Mouse (Mus musculus): Measurements from ENCODE around the gene Gm10354. TPM values are rescaled to one million over a fixed set of nuclear protein-coding genes. Genes with fewer than 3 reads are reported as not detected.
A peak's percentile ranks its signal among the peaks of the same experiment; 100 is the strongest.
"Not testable (repeated sequence)": the region's sequence is repeated elsewhere in the genome, so short reads cannot be mapped to it uniquely, and the experiment has no call there.

Gene Gm10354
- polyA plus RNA-seq (2015; fragmentation: Nextera tagmentation; extraction: Ambion mirVana), result not detected in 2 replicates

GRCm38 (mm10) chr5:14978835-14979234, at the start of gene Gm10354:
Gene Gm10354, minus strand, starts transcription at chr5:14978935.
- not testable (repeated sequence) for H3K27me3 ChIP-seq (ENCODE audit: control insufficient read depth, insufficient read depth, low read depth, low read length); H3K4me1 ChIP-seq (ENCODE audit: control insufficient read depth, insufficient read depth, low read length); H3K4me3 ChIP-seq (ENCODE audit: low read depth, low read length); H3K9ac ChIP-seq (ENCODE audit: low read depth, low read length); ATAC-seq; H3K27ac ChIP-seq (ENCODE audit: low read length); H3K36me3 ChIP-seq (ENCODE audit: control insufficient read depth, insufficient read depth, low read length); H3K4me2 ChIP-seq (ENCODE audit: low read length)
- WGBS, result no CpG with 5 or more reads among the region's 1 CpGs
- H3K9me3 ChIP-seq (replicated peaks; ENCODE audit: control insufficient read depth, low read length, poor library complexity, severe bottlenecking), result peaks cover 24% of the 10 kb centered on the region

- not testable (repeated sequence) for H3K4me3 ChIP-seq (ENCODE audit: low read depth, low read length); H3K27ac ChIP-seq (ENCODE audit: low read length); ATAC-seq; H3K27me3 ChIP-seq (ENCODE audit: control insufficient read depth, insufficient read depth, low read depth, low read length); H3K4me2 ChIP-seq (ENCODE audit: low read length); H3K4me1 ChIP-seq (ENCODE audit: control insufficient read depth, insufficient read depth, low read length); H3K36me3 ChIP-seq (ENCODE audit: control insufficient read depth, insufficient read depth, low read length); H3K9ac ChIP-seq (ENCODE audit: low read depth, low read length)
- no CpG with 5 or more reads among the region's 1 CpGs for WGBS
- H3K9me3 ChIP-seq (replicated peaks; ENCODE audit: control insufficient read depth, low read length, poor library complexity, severe bottlenecking), result peaks cover 24% of the 10 kb centered on the region
Observed at GRCm38 (mm10) chr5:15024316-15024715, 45.6 kb upstream of the Gm10354 start.

DNA sequence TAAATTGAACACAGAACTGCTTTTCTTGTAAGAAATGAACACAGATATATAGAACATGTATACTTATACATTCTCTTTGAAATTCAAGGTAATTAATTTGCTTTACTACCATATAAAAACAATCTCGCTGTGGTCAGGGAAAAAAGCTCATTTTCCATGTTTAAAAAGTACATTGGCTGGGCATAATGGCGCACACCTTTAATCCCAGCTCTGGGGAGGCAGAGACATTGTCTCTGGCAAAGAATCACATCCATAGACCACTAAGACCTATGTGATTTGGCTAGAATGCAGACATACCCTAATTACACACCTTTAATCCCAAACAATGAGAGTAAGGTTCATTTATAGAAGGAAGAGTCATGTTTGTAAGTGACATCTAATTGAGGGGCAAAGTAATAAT, 41.3 kb upstream of the Gm10354 start:
- not testable (repeated sequence) for ATAC-seq; H3K27ac ChIP-seq (ENCODE audit: low read length); H3K36me3 ChIP-seq (ENCODE audit: control insufficient read depth, insufficient read depth, low read length); H3K27me3 ChIP-seq (ENCODE audit: control insufficient read depth, insufficient read depth, low read depth, low read length); H3K4me3 ChIP-seq (ENCODE audit: low read depth, low read length); H3K4me2 ChIP-seq (ENCODE audit: low read length); H3K4me1 ChIP-seq (ENCODE audit: control insufficient read depth, insufficient read depth, low read length); H3K9ac ChIP-seq (ENCODE audit: low read depth, low read length)
- peaks cover 22% of the 10 kb centered on the region for H3K9me3 ChIP-seq (replicated peaks; ENCODE audit: control insufficient read depth, low read length, poor library complexity, severe bottlenecking)
- 62% methylated on average over 2 of the region's 2 CpGs for WGBS

DNA sequence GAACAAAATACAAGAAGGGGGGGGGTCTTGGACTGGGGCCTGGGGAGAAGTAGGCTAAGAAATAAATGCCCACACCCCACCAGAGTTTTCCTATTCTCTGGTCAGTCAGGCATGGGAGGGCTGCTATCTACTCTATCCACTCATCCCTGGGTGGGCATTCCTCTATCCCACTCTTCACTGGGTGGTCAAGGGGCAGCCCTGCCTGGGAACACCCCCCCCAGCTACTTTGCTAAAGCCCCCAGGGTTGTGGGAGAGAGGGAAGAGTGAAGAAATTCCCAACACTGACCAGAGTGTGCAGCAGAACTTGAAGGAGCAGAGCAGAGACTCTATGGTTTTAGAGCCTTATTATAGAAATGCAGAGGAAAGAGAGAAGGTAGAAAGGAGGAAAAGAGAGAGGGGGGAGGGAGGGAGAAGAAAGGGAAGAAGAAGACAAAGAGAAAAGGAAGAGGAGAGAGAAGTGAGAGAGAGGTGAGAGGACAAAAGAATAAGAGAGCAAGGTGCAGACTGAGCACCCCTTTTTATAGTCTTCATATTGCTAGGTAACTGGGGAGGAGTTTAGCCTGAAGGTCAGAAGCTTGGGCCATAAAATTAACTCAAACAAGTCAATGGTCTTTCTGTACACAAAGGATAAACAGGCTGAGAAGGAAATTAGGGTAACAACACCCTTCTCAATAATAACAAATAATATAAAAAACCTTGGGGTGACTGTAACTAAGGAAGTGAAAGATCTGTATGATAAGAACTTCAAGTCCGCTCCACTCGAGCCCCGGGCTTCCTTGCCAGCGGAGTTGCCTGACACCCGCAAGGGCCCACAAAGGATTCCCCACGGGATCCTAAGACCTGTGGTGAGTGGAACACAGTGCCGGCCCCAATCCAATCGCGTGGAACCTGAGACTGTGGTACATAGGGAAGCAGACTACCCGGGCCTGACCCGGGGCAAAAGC, 32.2 kb upstream of the Gm10354 start:
- H3K27me3 ChIP-seq (ENCODE audit: control insufficient read depth, insufficient read depth, low read depth, low read length); H3K27ac ChIP-seq (ENCODE audit: low read length); H3K4me1 ChIP-seq (ENCODE audit: control insufficient read depth, insufficient read depth, low read length); H3K9ac ChIP-seq (ENCODE audit: low read depth, low read length); H3K4me3 ChIP-seq (ENCODE audit: low read depth, low read length); H3K36me3 ChIP-seq (ENCODE audit: control insufficient read depth, insufficient read depth, low read length); H3K4me2 ChIP-seq (ENCODE audit: low read length): not testable (repeated sequence)
- ATAC-seq, result 0 out of 2 replicates have a peak, but pooled peaks have one; percentile 32
- peaks cover 17% of the 10 kb centered on the region for H3K9me3 ChIP-seq (replicated peaks; ENCODE audit: control insufficient read depth, low read length, poor library complexity, severe bottlenecking)
- 82% methylated on average over 11 of the region's 11 CpGs for WGBS

GRCm38 (mm10) chr5:15006907-15007306, 28.2 kb upstream of the Gm10354 start:
- not testable (repeated sequence) for H3K36me3 ChIP-seq (ENCODE audit: control insufficient read depth, insufficient read depth, low read length); H3K4me2 ChIP-seq (ENCODE audit: low read length); H3K4me1 ChIP-seq (ENCODE audit: control insufficient read depth, insufficient read depth, low read length); H3K27me3 ChIP-seq (ENCODE audit: control insufficient read depth, insufficient read depth, low read depth, low read length); H3K27ac ChIP-seq (ENCODE audit: low read length); H3K9ac ChIP-seq (ENCODE audit: low read depth, low read length); H3K4me3 ChIP-seq (ENCODE audit: low read depth, low read length)
- WGBS, result 58% methylated on average over 3 of the region's 3 CpGs
- H3K9me3 ChIP-seq (replicated peaks; ENCODE audit: control insufficient read depth, low read length, poor library complexity, severe bottlenecking), result peaks cover 28% of the 10 kb centered on the region
- ATAC-seq, result 0 out of 2 replicates have a peak, but pooled peaks have one; percentile 49

GRCm38 (mm10) chr5:15006288-15006687, 27.6 kb upstream of the Gm10354 start:
- not testable (repeated sequence) for H3K4me2 ChIP-seq (ENCODE audit: low read length); H3K27me3 ChIP-seq (ENCODE audit: control insufficient read depth, insufficient read depth, low read depth, low read length); H3K36me3 ChIP-seq (ENCODE audit: control insufficient read depth, insufficient read depth, low read length); H3K4me3 ChIP-seq (ENCODE audit: low read depth, low read length); ATAC-seq; H3K9ac ChIP-seq (ENCODE audit: low read depth, low read length); H3K4me1 ChIP-seq (ENCODE audit: control insufficient read depth, insufficient read depth, low read length); H3K27ac ChIP-seq (ENCODE audit: low read length)
- 67% methylated on average over 3 of the region's 3 CpGs for WGBS
- H3K9me3 ChIP-seq (replicated peaks; ENCODE audit: control insufficient read depth, low read length, poor library complexity, severe bottlenecking), result peaks cover 26% of the 10 kb centered on the region

GRCm38 (mm10) chr5:15005584-15005983, 26.8 kb upstream of the Gm10354 start:
- not testable (repeated sequence) for H3K36me3 ChIP-seq (ENCODE audit: control insufficient read depth, insufficient read depth, low read length); H3K4me3 ChIP-seq (ENCODE audit: low read depth, low read length); H3K27me3 ChIP-seq (ENCODE audit: control insufficient read depth, insufficient read depth, low read depth, low read length); H3K4me2 ChIP-seq (ENCODE audit: low read length); H3K4me1 ChIP-seq (ENCODE audit: control insufficient read depth, insufficient read depth, low read length); H3K27ac ChIP-seq (ENCODE audit: low read length); H3K9ac ChIP-seq (ENCODE audit: low read depth, low read length)
- WGBS, result 64% methylated on average over 2 of the region's 4 CpGs
- peak; percentile 60; the same call in 1 of the 2 replicates for ATAC-seq
- H3K9me3 ChIP-seq (replicated peaks; ENCODE audit: control insufficient read depth, low read length, poor library complexity, severe bottlenecking), result peaks cover 22% of the 10 kb centered on the region

DNA sequence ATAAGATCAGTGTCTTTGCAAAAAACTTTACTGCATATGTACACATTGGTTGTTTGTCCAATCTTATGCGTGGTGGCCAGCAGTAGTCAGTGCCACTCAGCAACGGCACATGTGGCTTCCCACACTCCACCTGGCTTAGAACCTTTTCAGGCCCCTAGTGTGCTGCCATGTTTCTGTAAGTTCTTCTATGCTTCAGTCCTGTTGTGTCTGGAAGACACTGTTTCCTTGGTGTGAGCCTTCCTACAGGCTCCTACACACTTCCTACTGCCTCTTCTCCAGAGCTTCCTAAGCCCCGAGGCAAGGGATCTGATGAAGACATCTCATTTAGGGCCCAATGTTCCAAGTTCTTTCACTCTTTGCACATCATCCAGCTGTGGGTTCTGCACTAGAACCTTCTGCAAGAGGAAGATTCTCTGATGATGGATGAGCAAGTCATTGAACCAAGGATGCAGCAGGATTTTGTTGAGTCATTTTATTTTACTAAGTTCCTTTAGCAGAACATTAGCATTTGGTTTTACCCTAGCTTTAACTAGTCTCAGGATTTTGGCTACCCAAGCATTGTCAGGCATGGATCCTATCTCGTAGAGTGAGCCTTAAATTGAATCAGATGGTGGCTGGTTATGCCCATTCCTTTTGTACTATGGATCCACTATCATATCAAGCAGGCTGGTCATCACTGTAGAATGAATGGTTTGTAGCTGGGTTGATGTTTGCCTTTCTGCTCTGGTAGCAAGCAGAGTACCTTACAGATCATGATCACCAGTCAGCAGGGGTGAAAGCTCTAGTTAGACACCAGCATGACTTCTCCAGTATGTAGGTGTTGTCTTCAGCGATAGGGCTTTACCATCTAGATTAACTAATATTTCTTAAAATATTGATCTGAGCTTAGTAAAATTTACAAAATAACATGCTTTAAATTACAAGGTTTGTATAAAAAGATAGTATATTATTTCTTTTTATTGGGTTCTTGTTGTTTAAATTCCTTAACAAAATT, 26.1 kb upstream of the Gm10354 start:
- peaks cover 19% of the 10 kb centered on the region for H3K9me3 ChIP-seq (replicated peaks; ENCODE audit: control insufficient read depth, low read length, poor library complexity, severe bottlenecking)
- not testable (repeated sequence) for H3K4me1 ChIP-seq (ENCODE audit: control insufficient read depth, insufficient read depth, low read length); H3K9ac ChIP-seq (ENCODE audit: low read depth, low read length); H3K4me2 ChIP-seq (ENCODE audit: low read length); H3K4me3 ChIP-seq (ENCODE audit: low read depth, low read length); H3K36me3 ChIP-seq (ENCODE audit: control insufficient read depth, insufficient read depth, low read length); H3K27ac ChIP-seq (ENCODE audit: low read length); H3K27me3 ChIP-seq (ENCODE audit: control insufficient read depth, insufficient read depth, low read depth, low read length)
- 72% methylated on average over 5 of the region's 5 CpGs for WGBS
- ATAC-seq, result peak; percentile 86
